Mouse (Mus musculus) adrenal gland, postnatal 14 days (tissue): Measurements from ENCODE around the gene Kbtbd7. TPM values are rescaled to one million over a fixed set of nuclear protein-coding genes. Genes with fewer than 3 reads are reported as not detected.
A peak's percentile ranks its signal among the peaks of the same experiment; 100 is the strongest.
"Not testable (repeated sequence)": the region's sequence is repeated elsewhere in the genome, so short reads cannot be mapped to it uniquely, and the experiment has no call there.

Experiments used
- DNase-seq: peaks from one replicate; pipeline ENCODE4 v3.0.0; 2021; ENCODE audit warnings: mixed read lengths
- total RNA-seq: library from RNA; stranded (reverse); gene quantifications from 2 replicates; pipeline ENCODE4 v1.2.3, GENCODE M21; 2021

Gene Kbtbd7
- total RNA-seq, 1 experiment from 2014 or later, result 8.7 TPM

GRCm38 (mm10) chr14:79451681-79452590, 25.6 kb downstream of the Kbtbd7 start, which contains the start of gene Kbtbd6:
Kbtbd6 (plus strand) TSS chr14:79451835.
- peak; percentile 89 for DNase-seq

- DNase-seq, result not testable (repeated sequence)
Observed at GRCm38 (mm10) chr14:79452591-79452934, 26.3 kb downstream of the Kbtbd7 start.

GRCm38 (mm10) chr14:79460401-79460800, 34.1 kb downstream of the Kbtbd7 start:
- DNase-seq, result no peak

GRCm38 (mm10) chr14:79460988-79461387, 34.7 kb downstream of the Kbtbd7 start:
- DNase-seq, result no peak

GRCm38 (mm10) chr14:79465623-79466022, 39.3 kb downstream of the Kbtbd7 start:
- DNase-seq, result no peak

- peak; percentile 78 for DNase-seq
Observed at GRCm38 (mm10) chr14:79467621-79468020, 41.3 kb downstream of the Kbtbd7 start.

- no peak for DNase-seq
Observed at GRCm38 (mm10) chr14:79473384-79473783, 47.1 kb downstream of the Kbtbd7 start.

Other genes with a start within 250 kb of the Kbtbd7 start
- not detected in 2 replicates for gene Zfp957, start 179.1 kb upstream of the Kbtbd7 start, total RNA-seq
- gene Rgcc, start 124.9 kb upstream of the Kbtbd7 start, total RNA-seq, result 172 and 203 TPM in 2 replicates
- 22.5 and 22.9 TPM in 2 replicates for gene Naa16, start 35.7 kb upstream of the Kbtbd7 start, total RNA-seq
- gene Mtrf1, start 28.7 kb upstream of the Kbtbd7 start, total RNA-seq, result 6.7 and 7.3 TPM in 2 replicates
- 0.70 and 0.75 TPM in 2 replicates for gene Kbtbd6, start 25.3 kb downstream of the Kbtbd7 start, total RNA-seq
- gene Elf1, start 54.7 kb downstream of the Kbtbd7 start, total RNA-seq, result 23.6 and 33.8 TPM in 2 replicates
- 34.3 and 38.9 TPM in 2 replicates for gene Wbp4, start 55.0 kb downstream of the Kbtbd7 start, total RNA-seq
- gene Sugt1, start 161.2 kb downstream of the Kbtbd7 start, total RNA-seq, result 142 and 161 TPM in 2 replicates
- 1.6 and 2.9 TPM in 2 replicates for gene Cnmd, start 235.7 kb downstream of the Kbtbd7 start, total RNA-seq